Mouse (Mus musculus): ENCODE measurements around the gene Gm20605. TPM values are rescaled to one million over a fixed set of nuclear protein-coding genes. Genes with fewer than 3 reads are reported as not detected.
"Not testable (repeated sequence)": the region's sequence is repeated elsewhere in the genome, so short reads cannot be mapped to it uniquely, and the experiment has no call there.

The Gm20605 gene
- polyA plus RNA-seq, 1 experiment from 2014 or later, result 4.1 TPM

DNA sequence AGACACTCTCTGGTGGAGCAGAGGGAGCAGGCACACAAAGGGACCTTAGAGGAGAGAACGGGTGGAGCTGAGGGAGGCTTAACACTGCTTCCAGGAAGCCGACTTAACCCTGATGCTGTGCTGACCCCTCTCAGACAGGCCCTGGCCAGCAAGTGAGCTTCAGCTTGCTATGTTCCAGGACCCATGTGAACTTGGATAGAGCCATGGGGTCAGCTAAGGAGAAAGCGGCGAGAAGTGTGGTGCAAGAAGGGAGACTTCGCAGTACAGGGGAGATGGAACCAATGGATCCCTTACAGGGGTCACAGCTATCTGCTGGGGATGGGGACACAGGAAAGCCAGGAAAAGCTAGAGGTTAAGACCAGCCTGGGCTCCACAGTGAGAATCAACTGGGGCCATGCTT is 15.9 kb upstream of the Gm20605 start:
- Histone ChIP-seq H3K36me3 (no peaks in the 10 kb centered on the region), H3K4me3 (replicated peaks) (no peak overlapping the region), H3K4me1 (replicated peaks) (peaks cover 50% of the 10 kb centered on the region), H3K4me2 (no peak overlapping the region), H3K27ac (no peak overlapping the region), H3K9ac (no peak overlapping the region), H3K9me3 (replicated peaks) (no peaks in the 10 kb centered on the region), H3K27me3 (peaks cover 17% of the 10 kb centered on the region)
- DNase-seq (no peak), ATAC-seq (ENCODE audit: low read depth) (no peak)
- WGBS (ENCODE audit: insufficient replicate concordance), result 68% methylated on average over 5 of the region's 5 CpGs

DNA sequence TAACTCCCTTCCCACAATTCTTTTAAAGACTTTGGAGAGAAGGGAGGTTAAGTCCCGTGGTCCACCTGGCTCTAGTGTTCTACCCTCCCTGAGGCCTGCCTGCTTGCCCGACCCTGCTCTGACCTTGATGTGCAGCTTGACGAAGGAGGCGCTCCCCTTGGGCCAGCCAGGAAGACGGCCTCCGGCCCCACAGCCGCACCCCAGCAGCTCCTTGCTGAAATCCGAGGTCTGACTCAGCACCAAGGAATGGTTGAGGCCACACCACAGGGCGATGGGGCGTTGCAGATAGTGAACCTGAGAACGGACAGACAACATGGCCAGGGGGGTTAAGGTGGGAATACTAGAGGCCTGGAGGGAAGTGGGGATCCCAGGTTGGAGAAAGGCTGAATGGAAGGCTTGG is 15.4 kb upstream of the Gm20605 start, which contains the start of gene Pcolce:
Pcolce (minus strand) TSS at position 235 of the 400 bp plus-strand sequence.
- ATAC-seq (ENCODE audit: low read depth) (no peak), DNase-seq (no peak)
- peaks cover 45% of the 10 kb centered on the region for H3K4me1 ChIP-seq (replicated peaks)
- no peak within 1 kb of the TSS for H3K4me3 ChIP-seq (replicated peaks)
- H3K27ac ChIP-seq, result no peak within 1 kb of the TSS
- H3K4me2 ChIP-seq, result no peak within 1 kb of the TSS
- no peak within 1 kb of the TSS for H3K9ac ChIP-seq
- WGBS (ENCODE audit: insufficient replicate concordance), result 48% methylated on average over 11 of the region's 11 CpGs
- no peaks in the 10 kb centered on the region for H3K36me3 ChIP-seq
- H3K27me3 ChIP-seq, result peaks cover 12% of the 10 kb centered on the region
- H3K9me3 ChIP-seq (replicated peaks), result no peaks in the 10 kb centered on the region

DNA sequence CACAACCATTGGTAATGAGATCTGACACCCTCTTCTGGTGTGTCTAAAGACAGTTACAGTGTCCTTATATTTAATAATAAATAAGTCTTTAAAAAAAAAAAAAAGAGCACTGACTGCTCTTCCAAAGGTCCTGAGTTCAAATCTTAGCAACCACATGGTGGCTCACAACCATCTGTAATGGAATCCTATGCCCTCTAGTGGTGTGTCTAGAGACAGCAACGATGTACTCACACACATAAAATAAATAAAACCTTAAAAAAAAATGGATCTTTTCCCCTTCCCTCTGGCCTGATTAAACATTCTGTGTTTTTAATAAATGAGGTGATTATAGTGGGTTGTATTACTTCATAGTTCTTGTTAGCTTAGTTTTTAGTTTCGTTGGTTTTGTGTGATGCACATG is 14.1 kb upstream of the Gm20605 start:
- H3K9ac ChIP-seq; ATAC-seq (ENCODE audit: low read depth); H3K4me2 ChIP-seq; H3K27ac ChIP-seq; H3K4me3 ChIP-seq (replicated peaks); H3K9me3 ChIP-seq (replicated peaks); DNase-seq; H3K36me3 ChIP-seq; H3K27me3 ChIP-seq: not testable (repeated sequence)
- peaks cover 32% of the 10 kb centered on the region for H3K4me1 ChIP-seq (replicated peaks)
- WGBS (ENCODE audit: insufficient replicate concordance), result 78% methylated on average over 2 of the region's 2 CpGs

DNA sequence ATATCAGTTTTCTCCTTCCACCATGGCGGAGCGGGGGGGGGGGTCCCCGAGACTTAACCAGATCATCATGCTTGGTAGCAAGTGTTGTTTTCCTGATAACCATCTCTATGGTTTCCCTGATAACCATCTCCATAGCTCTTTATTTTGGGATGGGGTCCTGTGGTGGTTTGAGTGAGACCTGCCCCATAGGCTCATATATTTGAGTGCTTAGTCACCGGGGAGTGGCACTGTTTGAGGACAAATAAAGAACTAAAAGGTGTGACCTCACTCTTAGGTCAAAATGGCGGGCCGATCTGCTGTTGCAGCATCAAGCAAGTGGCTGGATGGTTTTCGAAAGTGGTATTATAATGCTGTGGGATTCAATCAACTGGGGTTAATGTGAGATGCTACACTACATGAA is 13.6 kb upstream of the Gm20605 start:
- Histone ChIP-seq H3K4me2 (no peak overlapping the region), H3K4me3 (replicated peaks) (no peak overlapping the region), H3K36me3 (no peaks in the 10 kb centered on the region), H3K4me1 (replicated peaks) (peaks cover 27% of the 10 kb centered on the region), H3K9me3 (replicated peaks) (no peaks in the 10 kb centered on the region), H3K9ac (no peak overlapping the region), H3K27me3 (peaks cover 6% of the 10 kb centered on the region), H3K27ac (no peak overlapping the region)
- ATAC-seq (ENCODE audit: low read depth) (no peak), DNase-seq (no peak)
- WGBS (ENCODE audit: insufficient replicate concordance), result 67% methylated on average over 7 of the region's 7 CpGs

DNA sequence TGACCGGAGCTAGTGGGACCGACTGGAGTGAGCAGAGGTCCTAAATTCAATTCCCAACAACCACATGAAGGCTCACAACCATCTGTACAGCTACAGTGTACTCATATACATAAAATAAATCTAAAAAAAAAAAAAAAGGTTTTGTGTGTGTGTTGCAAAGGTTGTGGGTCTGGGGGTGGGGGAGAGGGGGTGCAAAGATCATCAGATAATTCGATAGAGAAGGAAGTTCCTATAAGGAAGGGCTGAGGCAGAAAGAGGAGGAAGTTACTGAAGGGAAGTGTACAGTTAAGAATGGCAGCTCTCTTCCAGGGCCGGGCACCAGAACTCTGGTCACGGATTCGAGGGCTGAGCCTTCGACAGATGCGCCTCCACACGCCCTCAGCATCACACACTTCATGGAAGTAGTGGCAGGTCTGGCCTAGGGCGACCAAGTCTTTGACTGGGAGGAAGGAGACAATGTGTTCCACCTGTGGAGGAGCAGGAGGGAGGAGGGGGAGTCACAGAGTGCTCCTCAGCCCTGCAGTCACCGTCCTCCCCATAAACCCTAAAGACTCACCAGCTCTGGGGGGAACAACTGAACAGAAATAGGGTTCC is 4.9 kb upstream of the Gm20605 start:
- no peak for DNase-seq
- Histone ChIP-seq H3K4me2 (no peak overlapping the region), H3K9ac (no peak overlapping the region), H3K4me1 (replicated peaks) (peaks cover 21% of the 10 kb centered on the region), H3K4me3 (replicated peaks) (no peak overlapping the region), H3K27me3 (no peaks in the 10 kb centered on the region), H3K36me3 (no peaks in the 10 kb centered on the region), H3K9me3 (replicated peaks) (no peaks in the 10 kb centered on the region), H3K27ac (no peak overlapping the region)
- 44% methylated on average over 11 of the region's 11 CpGs for WGBS (ENCODE audit: insufficient replicate concordance)
- no peak for ATAC-seq (ENCODE audit: low read depth)

DNA sequence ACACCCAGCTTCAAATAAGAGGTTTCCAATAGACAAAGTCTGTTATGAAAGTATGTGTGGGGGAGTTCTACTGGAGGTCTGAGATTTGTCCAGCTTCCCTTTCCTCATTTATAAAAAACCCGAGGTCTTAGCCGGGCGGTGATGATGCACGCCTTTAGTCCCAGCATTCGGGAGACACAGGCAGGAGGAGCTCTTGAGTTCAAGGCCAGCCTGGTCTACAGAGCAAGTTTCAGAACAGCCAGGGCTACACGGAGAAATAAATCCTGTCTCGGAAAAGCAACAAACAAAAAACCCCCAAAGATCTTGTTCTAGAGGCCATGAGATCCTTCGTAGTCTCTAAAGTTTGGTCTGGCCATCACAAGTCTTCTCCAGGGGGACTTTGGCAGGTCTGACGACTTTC is 984 bp upstream of the Gm20605 start:
- H3K4me3 ChIP-seq (replicated peaks), result peak overlapping the region; percentile 93
- ATAC-seq (ENCODE audit: low read depth) (no peak), DNase-seq (no peak)
- H3K27ac ChIP-seq, result peak overlapping the region; percentile 91
- H3K4me2 ChIP-seq, result peak overlapping the region; percentile 92
- peak overlapping the region; percentile 83 for H3K9ac ChIP-seq
- H3K27me3 ChIP-seq, result no peaks in the 10 kb centered on the region
- 2% methylated on average over 9 of the region's 9 CpGs for WGBS (ENCODE audit: insufficient replicate concordance)
- H3K36me3 ChIP-seq, result 0 out of 2 replicates have a peak, but pooled peaks cover 4% of the 10 kb centered on the region
- peaks cover 55% of the 10 kb centered on the region for H3K4me1 ChIP-seq (replicated peaks)
- no peaks in the 10 kb centered on the region for H3K9me3 ChIP-seq (replicated peaks)

DNA sequence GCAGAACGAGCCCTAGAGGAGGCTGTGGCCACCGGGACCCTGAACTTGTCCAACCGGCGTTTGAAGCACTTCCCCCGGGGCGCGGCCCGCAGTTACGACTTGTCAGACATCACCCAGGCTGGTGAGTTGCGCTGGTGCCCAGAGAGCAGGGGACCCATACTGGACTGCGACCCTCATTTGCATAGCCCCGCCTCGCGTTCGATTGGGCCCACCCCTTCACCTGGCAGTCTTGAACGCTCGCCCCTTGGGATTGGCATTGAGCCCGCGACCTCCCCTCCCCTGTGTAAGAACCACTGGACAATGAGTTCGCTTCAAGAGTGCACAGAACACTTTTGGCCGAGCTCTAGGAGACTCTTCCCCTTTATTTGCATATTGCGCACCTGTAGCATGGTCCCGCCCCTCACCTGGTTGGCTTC is 339 bp downstream of the Gm20605 start:
- H3K4me1 ChIP-seq (replicated peaks), result peaks cover 58% of the 10 kb centered on the region
- peak overlapping the region; percentile 93 for H3K4me3 ChIP-seq (replicated peaks)
- DNase-seq (peak; percentile 66), ATAC-seq (ENCODE audit: low read depth) (peak; percentile 43)
- WGBS (ENCODE audit: insufficient replicate concordance), result under 1% methylated on average over 23 of the region's 23 CpGs
- peak overlapping the region; percentile 91 for H3K9ac ChIP-seq
- H3K36me3 ChIP-seq, result peaks cover 17% of the 10 kb centered on the region
- no peaks in the 10 kb centered on the region for H3K27me3 ChIP-seq
- peak overlapping the region; percentile 97 for H3K4me2 ChIP-seq
- H3K9me3 ChIP-seq (replicated peaks), result no peaks in the 10 kb centered on the region
- peak overlapping the region; percentile 97 for H3K27ac ChIP-seq

DNA sequence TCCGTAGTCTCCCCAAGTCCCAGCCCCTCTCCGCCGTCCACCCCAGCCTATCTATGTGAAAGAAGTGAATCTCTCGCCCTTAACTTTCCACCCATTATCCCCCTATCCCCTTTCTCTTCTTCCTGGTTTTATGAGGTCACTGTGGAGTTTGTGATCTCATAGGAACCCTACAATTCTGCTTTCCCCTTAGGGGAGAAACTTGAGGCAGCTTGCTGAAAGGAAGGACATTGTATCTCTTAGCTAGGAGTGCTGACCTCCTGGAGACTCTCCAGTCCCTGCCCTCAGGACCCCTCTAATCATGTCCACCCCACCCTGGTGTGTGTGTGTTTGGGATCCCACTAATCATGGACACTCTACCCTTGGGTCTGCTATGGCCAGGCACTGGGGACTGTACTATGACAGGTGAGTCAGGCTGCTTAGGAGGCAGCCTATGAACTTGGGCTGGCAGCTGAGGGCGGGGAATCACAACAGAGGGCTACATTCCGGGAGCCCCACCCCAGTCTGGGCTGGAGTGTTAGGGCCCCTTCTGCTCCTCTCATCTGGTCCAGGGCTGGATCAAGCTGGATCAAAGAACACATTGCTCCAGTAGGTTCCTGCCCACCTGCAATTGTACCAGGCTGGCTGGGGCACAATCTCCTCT is 1.1 kb downstream of the Gm20605 start:
- WGBS (ENCODE audit: insufficient replicate concordance), result 2% methylated on average over 6 of the region's 6 CpGs
- Histone ChIP-seq H3K27me3 (no peaks in the 10 kb centered on the region), H3K9ac (peak overlapping the region; percentile 91), H3K9me3 (replicated peaks) (no peaks in the 10 kb centered on the region), H3K4me1 (replicated peaks) (peaks cover 51% of the 10 kb centered on the region), H3K4me2 (peak overlapping the region; percentile 97), H3K27ac (peak overlapping the region; percentile 97), H3K36me3 (peaks cover 24% of the 10 kb centered on the region), H3K4me3 (replicated peaks) (peak overlapping the region; percentile 93)
- ATAC-seq (ENCODE audit: low read depth) (no peak), DNase-seq (peak; percentile 26)

DNA sequence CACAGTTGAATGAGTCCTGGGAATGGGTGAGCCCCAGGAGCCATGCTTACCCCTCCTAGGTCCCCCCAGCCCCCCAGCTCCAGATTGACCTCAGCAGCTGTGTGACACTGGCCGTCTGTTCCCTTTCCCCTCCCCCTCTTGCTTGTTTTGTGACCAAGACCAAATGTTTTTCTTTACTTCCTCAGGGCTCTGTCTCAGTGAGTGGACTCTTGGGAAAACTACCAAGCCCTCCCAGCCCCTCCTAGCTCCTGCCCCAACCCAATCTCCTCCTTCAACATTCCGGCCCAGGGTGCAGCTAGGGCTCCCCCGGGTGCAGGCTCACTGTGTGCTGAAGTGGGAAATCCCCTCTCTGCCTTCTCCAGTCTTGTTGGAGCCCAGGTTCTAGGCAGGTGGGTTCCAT is 1.6 kb downstream of the Gm20605 start:
- Histone ChIP-seq H3K4me1 (replicated peaks) (peaks cover 51% of the 10 kb centered on the region), H3K4me2 (peak overlapping the region; percentile 97), H3K27ac (peak overlapping the region; percentile 97), H3K36me3 (peaks cover 30% of the 10 kb centered on the region), H3K9me3 (replicated peaks) (no peaks in the 10 kb centered on the region), H3K4me3 (replicated peaks) (peak overlapping the region; percentile 93), H3K27me3 (no peaks in the 10 kb centered on the region), H3K9ac (peak overlapping the region; percentile 91)
- no peak for DNase-seq
- ATAC-seq (ENCODE audit: low read depth), result no peak
- 17% methylated on average over 3 of the region's 3 CpGs for WGBS (ENCODE audit: insufficient replicate concordance)

DNA sequence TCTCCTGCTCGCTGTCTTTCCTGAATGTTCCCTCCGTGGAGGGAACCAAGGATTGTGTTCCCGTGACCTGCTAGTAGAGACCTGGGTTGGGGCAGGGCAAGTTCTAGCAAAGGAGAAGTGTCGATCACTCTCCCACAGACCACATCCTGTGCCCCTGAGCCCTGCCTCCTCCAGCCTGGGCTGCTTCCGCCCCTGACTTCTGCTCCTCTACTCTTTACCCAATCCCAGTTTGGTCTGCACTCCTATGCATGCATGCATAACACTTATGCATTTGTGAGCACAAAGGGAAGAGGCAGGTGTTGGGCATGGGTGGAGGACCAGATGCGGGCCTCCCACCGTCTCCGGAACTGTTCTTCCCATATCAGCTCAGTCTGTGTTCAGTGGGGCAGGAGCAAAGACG is 2.2 kb downstream of the Gm20605 start:
- no peaks in the 10 kb centered on the region for H3K27me3 ChIP-seq
- WGBS (ENCODE audit: insufficient replicate concordance), result 18% methylated on average over 9 of the region's 9 CpGs
- ATAC-seq (ENCODE audit: low read depth) (no peak), DNase-seq (no peak)
- peaks cover 51% of the 10 kb centered on the region for H3K4me1 ChIP-seq (replicated peaks)
- peak overlapping the region; percentile 97 for H3K4me2 ChIP-seq
- peak overlapping the region; percentile 97 for H3K27ac ChIP-seq
- peak overlapping the region; percentile 93 for H3K4me3 ChIP-seq (replicated peaks)
- peaks cover 36% of the 10 kb centered on the region for H3K36me3 ChIP-seq
- H3K9ac ChIP-seq, result peak overlapping the region; percentile 91
- H3K9me3 ChIP-seq (replicated peaks), result no peaks in the 10 kb centered on the region

DNA sequence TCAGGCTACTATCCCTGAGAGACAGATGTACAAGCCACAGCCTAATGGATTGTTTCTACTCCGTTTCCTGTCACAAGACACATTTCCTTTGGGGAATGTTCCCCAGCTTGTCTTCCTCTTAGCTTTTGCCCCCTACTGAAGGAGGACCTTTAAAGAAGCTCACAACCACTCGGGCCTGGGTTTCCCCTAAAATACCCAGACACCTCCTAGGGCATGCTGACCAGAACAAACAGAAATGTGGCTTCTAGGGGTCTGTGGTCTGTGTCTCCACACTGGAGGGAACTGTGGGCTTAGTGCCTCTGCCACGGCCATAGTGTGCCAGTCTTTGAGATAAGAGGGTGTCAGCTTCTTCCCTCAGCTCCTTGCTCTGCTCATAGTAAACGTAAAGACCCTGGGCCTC is 2.6 kb downstream of the Gm20605 start:
- Histone ChIP-seq H3K9ac (peak overlapping the region; percentile 91), H3K4me1 (replicated peaks) (peaks cover 51% of the 10 kb centered on the region), H3K27me3 (no peaks in the 10 kb centered on the region), H3K36me3 (peaks cover 40% of the 10 kb centered on the region), H3K4me2 (peak overlapping the region; percentile 97), H3K9me3 (replicated peaks) (no peaks in the 10 kb centered on the region), H3K27ac (peak overlapping the region; percentile 97), H3K4me3 (replicated peaks) (peak overlapping the region; percentile 93)
- 20% methylated on average over 4 of the region's 4 CpGs for WGBS (ENCODE audit: insufficient replicate concordance)
- DNase-seq, result no peak
- no peak for ATAC-seq (ENCODE audit: low read depth)

Measured in liver, embryonic 13.5 days (tissue).